Mouse (Mus musculus) forebrain, embryonic 14.5 days (tissue): ENCODE measurements around the gene Dnajc28. TPM values are rescaled to one million over a fixed set of nuclear protein-coding genes. Genes with fewer than 3 reads are reported as not detected.

Source experiments
- ATAC-seq: fragments of 200-750 bp; cut with Nextera tagmentation; 2 replicates; pipeline ENCODE4 v1.8.0; 2017; ENCODE audit warnings: mild to moderate bottlenecking, moderate library complexity
- DNase-seq: peaks from one replicate; pipeline ENCODE4 v3.0.0-alpha.2; 2015; ENCODE audit warnings: low spot score
- H3K27ac ChIP-seq: fragments of 300-500 bp; sonication (generic); 2 replicates; pipeline ENCODE4 v1.5.1; 2014; ENCODE audit warnings: low read depth, mild to moderate bottlenecking, control low read depth, low read length, moderate library complexity
- H3K27me3 ChIP-seq: fragments of 300-500 bp; sonication (generic); replicated peaks from 2 replicates; pipeline ENCODE4 v1.6.1; 2014; ENCODE audit warnings: low read length, control low read depth, mixed read lengths; ENCODE audit not compliant: control insufficient read depth, insufficient read depth
- H3K36me3 ChIP-seq: fragments of 300-500 bp; sonication (generic); 2 replicates; pipeline ENCODE4 v1.6.1; 2014; ENCODE audit warnings: low read length, control low read depth; ENCODE audit not compliant: control insufficient read depth, insufficient read depth
- H3K4me1 ChIP-seq: fragments of 300-500 bp; sonication (generic); 2 replicates; pipeline ENCODE4 v1.6.1; 2014; ENCODE audit warnings: antibody characterized with exemption, low read length, control low read depth; ENCODE audit not compliant: control insufficient read depth, insufficient read depth
- H3K4me2 ChIP-seq: fragments of 300-500 bp; sonication (generic); 2 replicates; pipeline ENCODE4 v1.6.1; 2014; ENCODE audit warnings: mild to moderate bottlenecking, control low read depth, low read length
- H3K4me3 ChIP-seq: fragments of 300-500 bp; sonication (generic); 2 replicates; pipeline ENCODE4 v1.5.1; 2014; ENCODE audit warnings: low read depth, low read length, control low read depth
- H3K9ac ChIP-seq: fragments of 300-500 bp; sonication (generic); 2 replicates; pipeline ENCODE4 v1.6.1; 2014; ENCODE audit warnings: mild to moderate bottlenecking, low read length, control low read depth, moderate library complexity
- H3K9me3 ChIP-seq: fragments of 300-500 bp; sonication (generic); replicated peaks from 2 replicates; pipeline ENCODE4 v1.6.1; 2016; ENCODE audit warnings: low read length, control low read depth, mixed read lengths; ENCODE audit not compliant: control insufficient read depth
- WGBS: fragments of 180-500 bp; shearing (Covaris S2); extraction: QIAGEN DNeasy Blood & Tissue Kit; methylation state at CpG from one replicate; pipeline ENCODE4 v1.1.7; 2014; 5-methylcytosine and 5-hydroxymethylcytosine counted together
- polyA plus RNA-seq: library from polyadenylated mRNA; unstranded; fragments of >200 nt; fragmentation: Nextera tagmentation; extraction: Ambion mirVana; gene quantifications from 2 replicates; pipeline ENCODE4 v1.2.1, GENCODE M21; 2014

Dnajc28 gene
- polyA plus RNA-seq, 1 experiment from 2014 or later: 8.4 TPM

DNA sequence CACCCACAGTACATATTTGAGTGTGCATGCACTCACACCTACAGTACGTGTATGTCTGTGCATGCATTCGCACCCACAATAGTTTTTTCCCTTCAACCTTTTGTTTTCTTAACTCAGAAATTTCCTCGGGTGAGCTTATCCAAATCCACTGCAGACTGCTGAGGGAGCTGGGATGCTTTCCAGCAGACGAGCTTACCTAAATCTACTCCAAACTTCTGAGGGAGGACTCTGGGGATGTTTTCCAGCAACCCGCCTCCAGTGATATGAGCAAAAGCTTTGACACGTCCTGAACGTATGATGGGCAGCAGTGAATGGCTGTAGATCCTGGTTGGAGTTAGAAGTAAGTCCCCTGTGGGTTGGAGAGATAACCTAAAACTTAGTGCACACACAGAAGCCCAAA is 9.0 kb upstream of the Dnajc28 start:
- ATAC-seq (no peak), DNase-seq (no peak)
- H3K9me3 ChIP-seq: no peaks in the 10 kb centered on the region
- no peak overlapping the region for H3K4me2 ChIP-seq
- H3K4me3 ChIP-seq: no peak overlapping the region
- H3K4me1 ChIP-seq: no peaks in the 10 kb centered on the region
- H3K9ac ChIP-seq: no peak overlapping the region
- H3K27ac ChIP-seq: no peak overlapping the region
- no peaks in the 10 kb centered on the region for H3K27me3 ChIP-seq
- 87% methylated on average over 7 of the region's 7 CpGs for WGBS
- peaks cover 87% of the 10 kb centered on the region for H3K36me3 ChIP-seq

DNA sequence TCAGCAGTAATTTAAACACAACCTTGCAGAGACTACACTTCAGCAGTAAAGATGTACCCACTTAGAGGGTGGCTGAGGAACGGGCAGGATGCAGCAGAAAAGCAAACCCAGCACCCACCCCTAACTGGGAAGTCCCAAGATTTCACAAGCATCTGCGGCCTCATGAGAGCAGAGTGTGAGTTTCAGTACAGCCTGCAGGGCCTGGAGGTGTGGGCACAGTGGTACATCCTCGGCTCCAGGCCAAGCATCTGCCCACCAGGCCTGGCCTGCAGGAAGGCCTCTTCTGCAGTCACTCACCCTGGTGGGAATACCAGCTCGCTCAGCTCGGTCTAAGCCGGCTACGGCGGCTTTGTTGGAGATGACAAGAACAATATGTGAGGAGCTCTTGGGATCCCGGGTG is 4.2 kb upstream of the Dnajc28 start:
- no peak overlapping the region for H3K27ac ChIP-seq
- no peak overlapping the region for H3K9ac ChIP-seq
- no peaks in the 10 kb centered on the region for H3K9me3 ChIP-seq
- no peak overlapping the region for H3K4me2 ChIP-seq
- no peak for DNase-seq
- no peaks in the 10 kb centered on the region for H3K27me3 ChIP-seq
- 95% methylated on average over 9 of the region's 9 CpGs for WGBS
- no peak overlapping the region for H3K4me3 ChIP-seq
- H3K36me3 ChIP-seq: peaks cover 72% of the 10 kb centered on the region
- H3K4me1 ChIP-seq: 0 out of 2 replicates have a peak, but pooled peaks cover 3% of the 10 kb centered on the region
- no peak for ATAC-seq

DNA sequence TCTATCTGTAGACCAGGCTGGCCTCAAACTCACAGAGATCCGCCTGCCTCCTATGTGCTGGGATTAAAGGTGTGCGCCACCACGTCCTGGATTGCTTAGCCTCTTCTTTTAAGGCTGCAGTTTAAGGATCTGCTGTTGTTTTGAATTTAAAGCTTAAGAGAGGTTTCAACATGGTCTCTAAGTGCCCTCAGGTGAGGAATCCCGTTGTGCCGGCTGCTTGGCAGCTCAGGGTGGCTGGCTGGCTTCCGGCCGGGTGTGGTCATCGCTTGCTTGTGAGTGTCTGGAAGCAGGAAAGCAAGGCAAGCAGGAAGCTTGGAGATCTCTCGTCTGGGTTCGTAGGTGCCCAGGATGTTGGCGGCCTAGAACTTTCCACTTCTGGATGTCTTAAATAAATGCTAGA is 2.2 kb upstream of the Dnajc28 start:
- H3K36me3 ChIP-seq: peaks cover 56% of the 10 kb centered on the region
- 93% methylated on average over 11 of the region's 11 CpGs for WGBS

DNA sequence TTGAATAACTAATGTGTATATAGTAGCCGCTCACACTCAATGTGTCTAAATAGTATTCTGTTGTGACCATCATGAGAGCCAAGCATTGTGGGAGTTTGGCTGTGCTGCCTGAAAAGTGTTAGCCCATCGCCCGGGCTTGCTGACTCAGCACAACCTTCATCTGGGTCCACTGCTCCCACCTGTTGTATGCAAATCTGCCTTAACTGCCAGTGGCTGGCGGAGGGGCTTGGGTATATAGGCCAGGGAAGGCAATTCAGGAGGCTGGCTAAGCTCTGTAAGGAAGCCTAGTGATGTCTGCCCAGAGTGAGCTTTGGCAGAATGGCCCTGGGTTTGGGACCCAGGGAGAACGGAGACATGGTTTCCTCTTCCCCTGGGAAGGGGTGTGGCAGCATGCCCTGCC is 1.4 kb upstream of the Dnajc28 start:
- 92% methylated on average over 5 of the region's 5 CpGs for WGBS
- DNase-seq: no peak
- Histone ChIP-seq H3K36me3 (peaks cover 49% of the 10 kb centered on the region), H3K9ac (no peak overlapping the region), H3K27me3 (no peaks in the 10 kb centered on the region), H3K9me3 (no peaks in the 10 kb centered on the region), H3K4me1 (0 out of 2 replicates have a peak, but pooled peaks cover 4% of the 10 kb centered on the region), H3K4me3 (no peak overlapping the region), H3K4me2 (no peak overlapping the region), H3K27ac (no peak overlapping the region)
- ATAC-seq: no peak

More for the DNA sequence above, 2.2 kb upstream of the Dnajc28 start:
- no peak overlapping the region for H3K4me2 ChIP-seq
- no peaks in the 10 kb centered on the region for H3K27me3 ChIP-seq
- no peak overlapping the region for H3K4me3 ChIP-seq
- H3K9me3 ChIP-seq: no peaks in the 10 kb centered on the region
- DNase-seq (no peak), ATAC-seq (no peak)
- no peak overlapping the region for H3K27ac ChIP-seq
- H3K9ac ChIP-seq: no peak overlapping the region
- 0 out of 2 replicates have a peak, but pooled peaks cover 4% of the 10 kb centered on the region for H3K4me1 ChIP-seq

DNA sequence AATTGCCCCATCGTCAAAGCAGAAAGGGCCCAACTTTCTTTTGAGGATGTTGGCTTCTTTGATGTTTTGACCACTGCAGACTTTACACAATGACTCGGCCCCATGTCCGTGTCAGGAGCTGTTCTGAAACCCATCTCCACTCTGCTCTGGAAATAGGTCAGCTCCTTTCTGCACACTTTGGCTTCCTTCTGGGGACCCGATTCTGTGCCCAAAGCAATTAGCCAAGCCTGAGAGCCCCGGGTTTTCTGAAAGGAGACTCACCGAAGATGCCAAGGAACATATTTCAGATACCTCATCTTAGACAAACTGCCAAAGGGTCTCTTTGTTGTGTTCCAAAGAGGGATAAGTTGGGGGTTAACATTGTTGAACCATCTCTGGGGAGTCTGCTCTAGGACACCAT is 4.3 kb downstream of the Dnajc28 start:
- WGBS: 82% methylated on average over 6 of the region's 6 CpGs
- no peaks in the 10 kb centered on the region for H3K27me3 ChIP-seq
- H3K27ac ChIP-seq: no peak overlapping the region
- no peak overlapping the region for H3K9ac ChIP-seq
- no peaks in the 10 kb centered on the region for H3K36me3 ChIP-seq
- ATAC-seq (no peak), DNase-seq (no peak)
- no peak overlapping the region for H3K4me3 ChIP-seq
- H3K9me3 ChIP-seq: no peaks in the 10 kb centered on the region
- H3K4me2 ChIP-seq: no peak overlapping the region
- 0 out of 2 replicates have a peak, but pooled peaks cover 4% of the 10 kb centered on the region for H3K4me1 ChIP-seq

DNA sequence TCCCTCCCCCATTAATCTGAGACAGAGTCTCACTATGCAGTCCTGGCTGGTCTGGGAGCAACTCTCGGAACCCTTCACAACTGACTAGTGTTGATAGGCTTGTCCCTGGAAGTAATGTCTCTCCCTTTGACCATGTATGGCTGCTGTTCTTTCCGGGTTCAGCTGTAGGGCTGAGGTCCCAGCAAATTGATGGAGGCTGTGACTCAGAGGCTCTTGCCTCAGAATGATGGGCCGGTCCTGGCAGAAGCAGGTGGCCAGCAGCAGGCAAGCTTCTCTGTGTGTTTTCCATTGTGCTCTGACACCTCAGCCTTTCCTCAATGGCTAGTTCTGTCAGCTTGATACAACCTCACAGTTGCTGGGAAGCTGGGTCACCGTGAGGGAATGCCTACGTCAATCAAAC is 6.3 kb downstream of the Dnajc28 start:
- Histone ChIP-seq H3K36me3 (no peaks in the 10 kb centered on the region), H3K9me3 (no peaks in the 10 kb centered on the region), H3K27ac (no peak overlapping the region), H3K4me1 (no peaks in the 10 kb centered on the region), H3K4me2 (no peak overlapping the region), H3K27me3 (no peaks in the 10 kb centered on the region), H3K4me3 (no peak overlapping the region), H3K9ac (no peak overlapping the region)
- DNase-seq (no peak), ATAC-seq (no peak)
- WGBS: 77% methylated on average over 5 of the region's 5 CpGs

DNA sequence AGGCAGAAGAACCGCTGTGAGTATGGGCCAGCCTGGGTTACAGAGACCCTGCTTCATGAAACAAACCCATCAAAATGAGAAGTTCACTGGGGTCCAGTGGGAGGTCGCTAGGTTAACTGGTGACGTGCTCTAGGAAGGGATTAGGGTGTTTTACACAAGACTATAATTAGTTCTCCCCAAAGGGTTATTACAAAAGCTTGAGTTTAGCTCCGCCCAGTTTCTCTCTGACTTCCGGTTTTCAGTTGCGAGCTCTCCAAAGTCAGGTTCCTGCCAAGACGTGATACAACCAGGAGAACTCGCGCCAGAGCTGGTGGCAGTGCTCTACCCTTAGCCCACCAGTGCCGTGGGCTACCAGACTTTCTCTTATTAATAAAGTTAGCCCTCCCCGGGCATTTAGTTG is 7.6 kb downstream of the Dnajc28 start:
- no peak for DNase-seq
- Histone ChIP-seq H3K9ac (no peak overlapping the region), H3K4me3 (no peak overlapping the region), H3K27ac (no peak overlapping the region), H3K36me3 (no peaks in the 10 kb centered on the region), H3K4me1 (no peaks in the 10 kb centered on the region), H3K27me3 (no peaks in the 10 kb centered on the region), H3K4me2 (no peak overlapping the region), H3K9me3 (no peaks in the 10 kb centered on the region)
- 61% methylated on average over 11 of the region's 11 CpGs for WGBS
- no peak for ATAC-seq

DNA sequence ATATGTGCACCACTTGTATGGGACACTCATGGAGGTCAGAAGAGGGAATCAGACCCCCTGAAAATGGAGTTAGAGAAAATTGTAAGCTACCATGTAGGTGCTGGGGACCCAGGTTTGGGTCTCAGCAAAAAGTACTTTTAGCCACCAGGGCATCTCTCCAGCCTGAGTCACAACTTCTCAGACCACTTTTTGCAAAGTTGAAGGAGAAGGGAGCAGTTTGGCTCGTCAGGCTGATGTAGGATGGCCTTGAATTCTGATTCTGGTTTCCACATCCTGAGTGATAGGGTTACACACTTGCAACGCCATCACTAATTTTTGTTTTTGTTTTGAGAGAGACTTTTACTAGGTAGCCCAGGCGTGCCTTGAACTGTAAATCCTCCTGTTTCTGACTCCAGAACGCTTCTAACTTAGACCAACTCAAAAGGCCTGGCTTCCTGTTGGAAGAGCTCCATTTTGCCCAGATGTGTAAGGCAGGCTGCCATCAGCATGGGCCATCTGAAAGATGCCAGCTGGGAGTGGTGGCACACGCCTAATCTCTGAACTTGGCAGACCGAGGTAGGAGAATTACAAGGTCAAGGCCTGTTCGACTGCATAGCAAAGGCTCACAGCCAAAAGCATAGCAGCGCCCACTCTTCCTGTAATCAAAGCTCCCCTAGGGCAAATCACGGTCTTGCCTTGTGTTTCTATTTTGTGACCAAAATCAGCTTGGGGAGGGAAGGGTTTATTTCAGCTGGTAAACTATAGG is 9.2 kb downstream of the Dnajc28 start:
- DNase-seq: no peak
- no peak overlapping the region for H3K4me3 ChIP-seq
- H3K4me1 ChIP-seq: no peaks in the 10 kb centered on the region
- WGBS: 82% methylated on average over 9 of the region's 9 CpGs
- no peak overlapping the region for H3K9ac ChIP-seq
- H3K27me3 ChIP-seq: no peaks in the 10 kb centered on the region
- no peaks in the 10 kb centered on the region for H3K36me3 ChIP-seq
- H3K4me2 ChIP-seq: no peak overlapping the region
- no peak for ATAC-seq
- H3K27ac ChIP-seq: no peak overlapping the region
- H3K9me3 ChIP-seq: no peaks in the 10 kb centered on the region

DNA sequence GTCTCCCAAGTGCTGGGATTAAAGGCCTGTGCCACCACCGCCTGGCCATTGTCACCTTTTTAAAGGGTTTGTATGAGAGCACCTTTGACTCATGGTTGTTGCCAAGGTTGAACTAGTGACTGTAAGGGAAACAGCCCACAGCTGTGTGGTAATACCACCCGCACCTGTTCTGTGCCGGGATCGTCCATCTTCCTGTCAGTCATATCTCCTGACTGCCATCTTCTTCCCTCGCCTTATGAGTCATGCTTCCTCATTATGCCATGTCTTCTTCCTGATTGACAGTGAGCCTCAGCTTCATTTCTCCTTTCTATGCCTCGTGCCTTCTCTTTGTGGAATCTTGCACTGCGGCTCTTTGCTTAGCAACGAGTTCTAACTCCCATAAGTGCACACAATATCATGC is 11.9 kb downstream of the Dnajc28 start:
- Histone ChIP-seq H3K27me3 (no peaks in the 10 kb centered on the region), H3K9me3 (no peaks in the 10 kb centered on the region), H3K9ac (no peak overlapping the region), H3K4me3 (no peak overlapping the region), H3K27ac (no peak overlapping the region), H3K4me2 (no peak overlapping the region), H3K4me1 (no peaks in the 10 kb centered on the region), H3K36me3 (no peaks in the 10 kb centered on the region)
- ATAC-seq (no peak), DNase-seq (no peak)
- 92% methylated on average over 8 of the region's 8 CpGs for WGBS
